Mouse (Mus musculus): ENCODE data around the gene Dnajc27. TPM values are rescaled to one million over a fixed set of nuclear protein-coding genes. Genes with fewer than 3 reads are reported as not detected.
A peak's percentile ranks its signal among the peaks of the same experiment; 100 is the strongest.

The Dnajc27 gene
- polyA plus RNA-seq, 1 experiment from 2014 or later: 10.6 TPM

DNA sequence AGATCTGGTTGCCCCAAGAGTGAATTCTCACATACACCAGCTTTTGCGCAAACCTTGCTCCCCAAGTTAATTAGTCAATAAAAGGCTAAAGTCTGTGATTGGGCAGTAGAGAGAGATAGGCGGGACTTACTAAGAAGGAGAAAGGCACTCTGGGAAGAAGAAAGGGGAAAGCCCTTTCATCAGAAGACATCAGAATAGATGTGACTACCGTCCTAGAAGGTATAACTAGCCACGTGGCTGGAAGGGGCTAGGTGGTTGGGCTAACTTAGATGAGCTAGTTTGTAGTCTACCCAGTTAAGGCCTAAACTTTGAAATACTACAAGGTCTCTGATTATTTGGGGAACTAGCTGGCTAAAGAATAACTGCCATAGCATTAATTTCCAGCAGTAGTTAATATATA is 22.7 kb upstream of the Dnajc27 start:
- Histone ChIP-seq H3K36me3 (replicated peaks) (no peaks in the 10 kb centered on the region), H3K27ac (replicated peaks) (no peak overlapping the region), H3K9me3 (no peaks in the 10 kb centered on the region), H3K27me3 (replicated peaks; ENCODE audit: low read depth, poor library complexity, severe bottlenecking) (no peaks in the 10 kb centered on the region), H3K4me1 (no peaks in the 10 kb centered on the region), H3K4me3 (no peak overlapping the region)
- WGBS: 87% methylated on average over 4 of the region's 4 CpGs
- no peak for DNase-seq (ENCODE audit: low spot score)

DNA sequence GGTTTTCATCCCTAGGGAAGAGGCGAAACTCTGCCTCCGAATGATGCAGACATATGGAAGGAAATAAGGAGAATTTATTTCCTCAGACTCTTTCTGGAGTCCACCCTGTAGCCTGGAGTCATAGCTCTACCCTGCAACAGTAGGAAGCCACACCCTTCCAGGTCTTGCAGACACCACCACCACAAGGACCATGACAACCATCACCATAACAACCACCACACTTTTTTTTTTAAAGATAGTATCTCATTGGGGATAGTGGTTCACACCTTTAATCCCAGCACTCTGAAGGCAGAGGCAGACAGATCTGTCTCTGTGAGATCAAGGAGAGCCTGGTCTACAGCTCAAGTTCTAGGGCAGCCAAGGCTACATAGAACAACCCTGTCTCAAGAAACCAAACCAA is 16.9 kb upstream of the Dnajc27 start:
- no peak for DNase-seq (ENCODE audit: low spot score)
- H3K9me3 ChIP-seq: no peaks in the 10 kb centered on the region
- no peak overlapping the region for H3K27ac ChIP-seq (replicated peaks)
- no peaks in the 10 kb centered on the region for H3K27me3 ChIP-seq (replicated peaks; ENCODE audit: low read depth, poor library complexity, severe bottlenecking)
- H3K36me3 ChIP-seq (replicated peaks): no peaks in the 10 kb centered on the region
- no peak overlapping the region for H3K4me3 ChIP-seq
- 0 out of 2 replicates have a peak, but pooled peaks cover 6% of the 10 kb centered on the region for H3K4me1 ChIP-seq
- WGBS: 91% methylated on average over 2 of the region's 2 CpGs

DNA sequence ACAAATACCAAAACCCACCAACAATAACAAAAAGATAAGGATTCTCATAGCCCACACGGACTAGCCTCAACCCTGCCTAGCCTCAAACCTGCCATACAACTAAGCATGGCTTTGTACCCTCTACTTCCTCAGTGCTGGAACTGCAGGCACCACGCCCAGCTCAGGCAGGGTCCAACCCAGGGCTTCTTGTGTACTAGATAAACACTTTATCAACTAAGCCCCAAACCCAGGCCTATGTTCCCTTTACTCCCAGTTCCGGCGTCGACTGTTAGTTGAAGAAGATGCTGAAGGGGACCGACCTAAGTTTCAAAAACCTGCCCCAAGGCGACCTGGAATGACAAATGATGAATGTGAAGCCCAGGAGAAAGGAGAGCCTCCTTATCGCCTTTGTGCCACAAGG is 16.4 kb upstream of the Dnajc27 start:
- no peaks in the 10 kb centered on the region for H3K9me3 ChIP-seq
- WGBS: 81% methylated on average over 8 of the region's 8 CpGs
- no peak overlapping the region for H3K4me3 ChIP-seq
- H3K27ac ChIP-seq (replicated peaks): no peak overlapping the region
- no peak for DNase-seq (ENCODE audit: low spot score)
- H3K4me1 ChIP-seq: 0 out of 2 replicates have a peak, but pooled peaks cover 6% of the 10 kb centered on the region
- H3K36me3 ChIP-seq (replicated peaks): no peaks in the 10 kb centered on the region
- no peaks in the 10 kb centered on the region for H3K27me3 ChIP-seq (replicated peaks; ENCODE audit: low read depth, poor library complexity, severe bottlenecking)

DNA sequence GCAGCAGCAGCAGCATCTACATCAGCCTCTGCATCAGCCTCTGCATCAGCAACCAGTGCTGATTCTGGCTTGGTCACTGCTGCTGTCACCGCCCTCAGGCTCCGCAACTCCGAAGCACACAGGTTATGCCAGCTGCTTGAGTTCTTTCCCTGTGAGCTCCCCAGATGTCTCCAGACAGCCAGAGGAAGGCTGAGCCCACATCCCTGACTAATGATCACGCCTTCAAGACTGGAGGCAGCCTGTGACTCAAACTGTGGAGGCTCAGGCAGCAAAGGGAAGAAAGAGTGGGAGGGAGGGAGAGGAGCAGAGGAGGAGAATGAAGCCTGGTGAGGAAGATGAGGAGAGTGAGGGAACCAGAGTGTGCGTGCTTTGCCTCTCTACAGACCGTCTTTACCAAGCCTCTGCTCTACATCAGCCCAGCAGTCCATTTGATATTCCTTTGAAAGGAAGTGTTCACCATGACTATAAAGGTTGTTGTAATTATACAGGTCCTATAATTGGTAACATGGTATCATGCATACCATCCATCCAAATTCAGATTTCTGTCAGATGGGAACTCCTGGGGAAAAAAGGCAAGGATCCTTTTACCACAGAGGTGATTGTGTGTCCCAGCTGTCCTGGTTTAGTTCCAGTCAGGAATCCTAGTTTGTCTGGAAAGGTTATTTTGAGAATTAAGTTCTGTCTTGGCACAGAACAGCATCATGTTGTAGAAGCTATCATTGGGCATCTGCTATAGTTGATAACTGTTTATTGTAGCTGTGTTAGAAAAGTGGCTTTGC is 15.5 kb upstream of the Dnajc27 start:
- H3K27me3 ChIP-seq (replicated peaks; ENCODE audit: low read depth, poor library complexity, severe bottlenecking): no peaks in the 10 kb centered on the region
- no peak overlapping the region for H3K27ac ChIP-seq (replicated peaks)
- WGBS: 66% methylated on average over 6 of the region's 6 CpGs
- no peaks in the 10 kb centered on the region for H3K9me3 ChIP-seq
- no peaks in the 10 kb centered on the region for H3K36me3 ChIP-seq (replicated peaks)
- H3K4me3 ChIP-seq: no peak overlapping the region
- DNase-seq (ENCODE audit: low spot score): no peak
- H3K4me1 ChIP-seq: 0 out of 2 replicates have a peak, but pooled peaks cover 6% of the 10 kb centered on the region

DNA sequence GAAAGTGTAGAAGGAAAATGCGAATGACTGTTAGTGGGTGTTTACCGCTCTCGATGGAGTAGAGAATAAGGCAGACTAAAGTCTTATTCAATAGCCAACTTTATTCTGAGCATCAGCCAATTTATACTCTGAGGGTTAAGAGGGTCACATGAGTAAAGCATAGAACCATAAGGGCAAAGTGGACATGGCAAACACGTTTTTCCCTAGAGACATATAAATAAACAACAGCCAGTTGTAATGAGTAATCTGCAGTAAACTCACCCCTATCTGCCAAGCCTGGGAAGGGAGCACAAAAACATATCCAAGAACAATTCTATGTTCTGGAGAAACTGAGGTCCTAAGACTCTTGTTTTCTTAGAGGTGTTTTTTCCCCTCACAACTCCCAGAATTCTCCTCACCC is 13.8 kb upstream of the Dnajc27 start:
- 86% methylated on average over 4 of the region's 4 CpGs for WGBS
- no peaks in the 10 kb centered on the region for H3K36me3 ChIP-seq (replicated peaks)
- no peak overlapping the region for H3K4me3 ChIP-seq
- no peak for DNase-seq (ENCODE audit: low spot score)
- H3K27me3 ChIP-seq (replicated peaks; ENCODE audit: low read depth, poor library complexity, severe bottlenecking): no peaks in the 10 kb centered on the region
- H3K9me3 ChIP-seq: no peaks in the 10 kb centered on the region
- H3K27ac ChIP-seq (replicated peaks): no peak overlapping the region
- 0 out of 2 replicates have a peak, but pooled peaks cover 6% of the 10 kb centered on the region for H3K4me1 ChIP-seq

DNA sequence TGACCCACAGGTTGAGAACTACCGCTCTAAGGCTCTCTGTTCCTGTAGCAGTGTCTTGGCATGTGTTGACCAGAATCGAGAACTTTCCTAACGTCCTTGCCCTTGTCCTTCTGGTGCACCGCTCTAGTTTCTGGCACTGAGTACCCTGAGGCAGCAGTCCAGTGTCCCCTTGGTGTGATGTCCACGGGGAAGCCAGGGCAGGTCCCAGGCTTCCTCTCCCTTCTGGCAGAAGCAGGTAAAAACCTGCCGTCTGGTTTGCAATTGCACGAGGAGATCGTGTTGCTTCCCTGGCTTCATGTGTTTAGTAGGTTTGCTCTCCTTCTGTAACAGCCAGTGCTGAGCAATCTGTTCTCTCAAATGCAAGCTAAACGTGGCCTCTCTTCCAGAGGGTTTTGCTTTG is 10.7 kb upstream of the Dnajc27 start:
- Histone ChIP-seq H3K36me3 (replicated peaks) (no peaks in the 10 kb centered on the region), H3K4me1 (0 out of 2 replicates have a peak, but pooled peaks cover 1% of the 10 kb centered on the region), H3K27me3 (replicated peaks; ENCODE audit: low read depth, poor library complexity, severe bottlenecking) (no peaks in the 10 kb centered on the region), H3K27ac (replicated peaks) (no peak overlapping the region), H3K9me3 (no peaks in the 10 kb centered on the region), H3K4me3 (no peak overlapping the region)
- no peak for DNase-seq (ENCODE audit: low spot score)
- 83% methylated on average over 9 of the region's 9 CpGs for WGBS

DNA sequence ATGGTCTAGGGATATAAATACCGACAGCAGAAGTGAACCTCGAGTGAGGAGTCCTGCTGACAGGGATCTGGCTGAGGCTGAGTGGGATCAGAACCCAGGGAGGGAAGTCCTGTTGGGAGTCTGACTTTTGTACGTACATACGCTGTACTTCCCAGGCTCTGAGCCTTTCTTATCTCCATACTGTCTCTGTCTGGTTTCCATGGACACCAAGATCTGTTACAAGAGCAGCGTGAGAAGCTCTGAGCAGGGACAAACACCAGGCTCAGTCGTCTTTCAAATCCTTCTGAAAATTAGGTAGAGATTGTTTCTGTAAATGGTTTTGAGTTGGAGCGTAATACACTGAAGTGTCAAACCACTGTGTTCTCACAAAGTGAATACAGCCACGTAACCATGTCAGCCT is 7.0 kb upstream of the Dnajc27 start:
- Histone ChIP-seq H3K27me3 (replicated peaks; ENCODE audit: low read depth, poor library complexity, severe bottlenecking) (no peaks in the 10 kb centered on the region), H3K4me3 (no peak overlapping the region), H3K36me3 (replicated peaks) (no peaks in the 10 kb centered on the region), H3K4me1 (no peaks in the 10 kb centered on the region), H3K9me3 (no peaks in the 10 kb centered on the region), H3K27ac (replicated peaks) (no peak overlapping the region)
- DNase-seq (ENCODE audit: low spot score): no peak
- WGBS: 78% methylated on average over 8 of the region's 8 CpGs

DNA sequence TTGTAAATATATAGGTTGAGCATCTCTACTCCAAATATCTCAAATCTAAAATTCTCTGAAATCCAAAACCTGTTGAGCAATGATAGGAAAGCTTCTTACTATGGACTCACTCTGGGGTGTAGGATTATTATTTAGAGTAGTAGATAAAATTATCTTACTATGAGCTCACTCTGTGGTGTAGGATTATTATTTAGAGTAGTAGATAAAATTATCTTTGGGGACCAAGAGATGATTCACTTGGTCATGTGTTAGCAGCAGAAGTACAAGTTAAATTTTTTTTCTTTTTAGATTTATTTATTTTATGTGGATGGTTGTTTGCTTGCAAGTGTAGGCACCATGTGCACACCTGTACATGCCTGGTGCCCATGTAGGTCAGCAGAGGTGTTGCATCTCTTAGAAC is 6.0 kb upstream of the Dnajc27 start:
- H3K9me3 ChIP-seq: no peaks in the 10 kb centered on the region
- H3K27me3 ChIP-seq (replicated peaks; ENCODE audit: low read depth, poor library complexity, severe bottlenecking): no peaks in the 10 kb centered on the region

DNA sequence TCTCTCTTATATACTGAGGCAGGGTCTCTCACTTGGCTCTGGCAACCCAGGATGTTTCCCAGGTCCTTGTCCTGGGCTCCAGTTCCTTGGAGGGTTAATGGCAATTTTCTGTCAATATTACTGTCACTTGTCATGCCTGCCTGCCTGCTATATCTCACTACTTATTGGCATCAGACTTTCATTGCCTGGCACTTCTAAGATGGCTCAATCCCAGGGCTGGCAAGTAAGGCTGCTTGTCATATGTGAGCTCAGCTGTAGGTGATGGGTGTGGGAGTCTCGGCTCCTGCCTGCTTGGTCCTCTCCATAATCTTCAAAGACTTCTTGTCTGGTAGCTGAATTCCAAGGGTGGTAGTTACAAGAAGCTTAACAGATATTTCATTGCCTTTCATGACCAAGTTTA is 4.3 kb upstream of the Dnajc27 start:
- peaks cover 9% of the 10 kb centered on the region for H3K4me1 ChIP-seq
- DNase-seq (ENCODE audit: low spot score): no peak
- H3K27ac ChIP-seq (replicated peaks): no peak overlapping the region
- no peak overlapping the region for H3K4me3 ChIP-seq
- WGBS: 69% methylated on average over 1 of the region's 1 CpGs
- H3K27me3 ChIP-seq (replicated peaks; ENCODE audit: low read depth, poor library complexity, severe bottlenecking): no peaks in the 10 kb centered on the region
- H3K36me3 ChIP-seq (replicated peaks): no peaks in the 10 kb centered on the region
- no peaks in the 10 kb centered on the region for H3K9me3 ChIP-seq

More for the DNA sequence above, 6.0 kb upstream of the Dnajc27 start:
- Histone ChIP-seq H3K36me3 (replicated peaks) (no peaks in the 10 kb centered on the region), H3K4me3 (no peak overlapping the region), H3K4me1 (no peaks in the 10 kb centered on the region), H3K27ac (replicated peaks) (no peak overlapping the region)
- no peak for DNase-seq (ENCODE audit: low spot score)

DNA sequence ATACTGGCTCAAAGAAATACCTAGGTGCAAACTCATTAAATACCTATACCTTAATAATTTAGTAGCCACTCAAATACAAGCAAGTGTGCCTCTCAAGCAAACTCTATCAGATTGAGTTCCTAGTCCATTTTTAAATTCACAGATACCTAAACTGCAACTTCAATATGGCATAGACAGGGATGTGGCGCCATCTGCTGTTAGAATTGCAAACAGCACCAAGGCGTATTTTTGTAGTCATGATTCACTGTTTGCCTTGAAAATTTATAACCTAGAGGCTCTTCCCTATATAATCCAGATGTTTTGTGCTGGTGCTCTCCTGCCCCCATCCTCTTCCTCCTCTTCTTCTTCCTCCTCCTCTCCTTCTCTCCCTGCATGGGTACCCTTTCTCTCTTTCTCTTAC is 2.1 kb upstream of the Dnajc27 start:
- Histone ChIP-seq H3K9me3 (no peaks in the 10 kb centered on the region), H3K36me3 (replicated peaks) (no peaks in the 10 kb centered on the region), H3K27ac (replicated peaks) (no peak overlapping the region), H3K27me3 (replicated peaks; ENCODE audit: low read depth, poor library complexity, severe bottlenecking) (no peaks in the 10 kb centered on the region), H3K4me3 (no peak overlapping the region), H3K4me1 (peaks cover 19% of the 10 kb centered on the region)
- 0% methylated on average over 2 of the region's 2 CpGs for whole genome bisulfite sequencing
- DNase-seq (ENCODE audit: low spot score): peak; percentile 80

DNA sequence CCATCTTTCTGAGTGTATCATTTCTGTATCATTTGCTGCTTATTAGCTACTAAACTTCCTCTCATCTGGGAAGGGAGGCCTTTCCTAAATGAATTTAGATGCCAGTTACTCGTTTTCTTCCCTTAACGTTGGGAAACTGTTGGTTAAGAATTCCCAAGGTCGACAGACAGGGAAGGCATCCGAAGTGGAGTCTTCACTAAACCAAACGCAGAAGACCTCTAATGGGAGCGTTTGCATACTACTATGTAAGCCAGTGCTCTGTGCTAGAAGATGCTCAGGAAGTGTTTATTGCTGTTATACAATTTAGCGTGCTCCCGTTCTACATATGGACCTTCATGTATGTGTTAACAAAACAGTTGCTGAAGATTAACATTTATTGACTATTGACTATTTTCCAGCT is 1.1 kb downstream of the Dnajc27 start:
- Histone ChIP-seq H3K27me3 (replicated peaks; ENCODE audit: low read depth, poor library complexity, severe bottlenecking) (no peaks in the 10 kb centered on the region), H3K36me3 (replicated peaks) (peaks cover 29% of the 10 kb centered on the region), H3K9me3 (no peaks in the 10 kb centered on the region), H3K4me3 (peak overlapping the region; percentile 74; the same call in 1 of the 2 replicates), H3K4me1 (peaks cover 19% of the 10 kb centered on the region), H3K27ac (replicated peaks) (no peak overlapping the region)
- 79% methylated on average over 8 of the region's 8 CpGs for WGBS
- no peak for DNase-seq (ENCODE audit: low spot score)

DNA sequence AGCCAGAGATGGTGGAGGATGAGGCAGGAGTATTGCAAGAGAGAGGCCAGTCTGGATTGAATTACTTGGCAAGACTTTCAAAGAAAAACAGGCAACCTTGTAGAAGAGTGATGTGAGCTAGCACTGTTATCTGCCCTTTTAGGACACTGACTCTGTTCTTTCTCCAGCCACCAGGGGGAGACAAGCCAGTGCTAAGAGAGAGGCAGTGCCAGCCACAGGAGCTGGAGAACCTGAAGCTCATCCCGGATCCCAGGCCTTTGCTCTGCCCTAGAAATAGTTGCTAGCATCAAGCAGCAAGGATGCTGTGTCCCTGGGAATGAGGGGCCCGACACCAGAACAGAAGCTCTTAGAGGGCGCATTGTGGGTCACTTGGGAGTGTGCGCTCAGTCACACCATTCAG is 25.0 kb downstream of the Dnajc27 start:
- no peak overlapping the region for H3K4me3 ChIP-seq
- no peaks in the 10 kb centered on the region for H3K27me3 ChIP-seq (replicated peaks; ENCODE audit: low read depth, poor library complexity, severe bottlenecking)
- WGBS: 79% methylated on average over 4 of the region's 4 CpGs
- no peaks in the 10 kb centered on the region for H3K9me3 ChIP-seq
- peak; percentile 75 for DNase-seq (ENCODE audit: low spot score)
- H3K36me3 ChIP-seq (replicated peaks): peaks cover 77% of the 10 kb centered on the region
- H3K27ac ChIP-seq (replicated peaks): no peak overlapping the region
- no peaks in the 10 kb centered on the region for H3K4me1 ChIP-seq

DNA sequence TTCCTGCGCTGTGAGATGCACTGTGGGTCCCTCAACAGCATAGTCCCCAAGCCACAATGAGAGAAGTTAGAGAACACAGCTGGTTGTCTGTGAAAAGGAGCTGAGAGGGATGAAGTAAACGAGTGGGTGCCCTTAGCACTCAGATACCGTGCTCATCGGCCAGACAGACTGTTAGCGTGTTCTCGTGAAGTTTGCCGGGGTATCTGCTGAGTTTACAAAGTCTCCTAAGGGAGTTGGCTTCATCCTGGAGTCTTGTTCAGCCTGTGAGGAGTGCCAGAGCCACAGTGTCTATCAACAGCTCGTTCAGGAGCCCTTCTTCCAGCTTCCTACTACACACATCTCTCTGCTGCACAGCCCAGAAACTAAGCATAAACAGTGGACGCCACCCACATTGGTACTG is 33.7 kb downstream of the Dnajc27 start:
- WGBS: 79% methylated on average over 9 of the region's 9 CpGs
- no peaks in the 10 kb centered on the region for H3K9me3 ChIP-seq
- H3K36me3 ChIP-seq (replicated peaks): peaks cover 3% of the 10 kb centered on the region; the same call in 1 of the 2 replicates
- no peaks in the 10 kb centered on the region for H3K27me3 ChIP-seq (replicated peaks; ENCODE audit: low read depth, poor library complexity, severe bottlenecking)
- no peak for DNase-seq (ENCODE audit: low spot score)
- no peak overlapping the region for H3K4me3 ChIP-seq
- H3K4me1 ChIP-seq: no peaks in the 10 kb centered on the region
- H3K27ac ChIP-seq (replicated peaks): no peak overlapping the region
